Mouse (Mus musculus): ENCODE measurements around the gene Wasf2. TPM values are rescaled to one million over a fixed set of nuclear protein-coding genes. Genes with fewer than 3 reads are reported as not detected.

Gene Wasf2
- polyA plus RNA-seq, 1 experiment from 2014 or later = 31.8 TPM

DNA sequence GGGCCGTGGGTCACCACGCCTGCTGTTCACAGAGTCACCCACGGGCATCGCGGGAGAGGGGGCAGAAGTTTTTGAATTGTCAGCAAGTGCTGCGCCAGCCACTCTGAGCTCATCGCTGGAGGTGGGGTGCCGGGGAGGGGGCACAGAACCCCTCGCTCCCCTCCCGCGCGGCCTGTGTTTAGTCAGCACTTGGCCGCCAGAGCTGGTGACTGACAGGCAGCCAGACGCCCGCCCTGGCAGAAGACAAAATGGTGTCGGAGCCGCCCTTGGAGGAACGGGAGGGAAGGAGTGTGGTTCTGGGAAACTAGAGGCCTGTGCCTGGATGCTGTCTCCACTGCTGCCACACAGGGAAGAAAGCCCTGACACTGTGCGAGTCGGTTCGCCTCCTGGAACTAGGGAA is 70.0 kb downstream of the Wasf2 start:
- H3K4me3 ChIP-seq = no peak overlapping the region
- H3K27me3 ChIP-seq = no peaks in the 10 kb centered on the region
- H3K4me2 ChIP-seq (replicated peaks) = peak overlapping the region; percentile 16; the same call in 1 of the 2 replicates
- H3K4me1 ChIP-seq = peaks cover 63% of the 10 kb centered on the region
- H3K27ac ChIP-seq (replicated peaks) = peak overlapping the region; percentile 83
- H3K9me3 ChIP-seq = no peaks in the 10 kb centered on the region
- H3K36me3 ChIP-seq = peaks cover 9% of the 10 kb centered on the region
- no peak overlapping the region for H3K9ac ChIP-seq (replicated peaks)
- WGBS = 27% methylated on average over 21 of the region's 21 CpGs
- ATAC-seq (replicated peaks) = peak; percentile 30

GRCm38 (mm10) chr4:133201006-133201771 is 70.9 kb downstream of the Wasf2 start:
- no peak; the same call in 1 of the 2 replicates for ATAC-seq (replicated peaks)
- H3K4me3 ChIP-seq = no peak overlapping the region
- H3K4me1 ChIP-seq = peaks cover 61% of the 10 kb centered on the region

GRCm38 (mm10) chr4:133202254-133202653 is 71.9 kb downstream of the Wasf2 start:
- no peaks in the 10 kb centered on the region for H3K9me3 ChIP-seq
- 95% methylated on average over 3 of the region's 3 CpGs for WGBS
- peaks cover 51% of the 10 kb centered on the region for H3K4me1 ChIP-seq
- no peak overlapping the region for H3K9ac ChIP-seq (replicated peaks)
- no peak overlapping the region for H3K4me3 ChIP-seq
- no peak overlapping the region for H3K27ac ChIP-seq (replicated peaks)
- no peaks in the 10 kb centered on the region for H3K36me3 ChIP-seq
- no peaks in the 10 kb centered on the region for H3K27me3 ChIP-seq
- ATAC-seq (replicated peaks) = no peak
- H3K4me2 ChIP-seq (replicated peaks) = no peak overlapping the region

More at GRCm38 (mm10) chr4:133201006-133201771, 70.9 kb downstream of the Wasf2 start:
- 61% methylated on average over 8 of the region's 8 CpGs for WGBS
- no peaks in the 10 kb centered on the region for H3K27me3 ChIP-seq
- peaks cover under 1% of the 10 kb centered on the region; the same call in 1 of the 2 replicates for H3K36me3 ChIP-seq
- H3K9me3 ChIP-seq = no peaks in the 10 kb centered on the region
- H3K9ac ChIP-seq (replicated peaks) = no peak overlapping the region
- H3K27ac ChIP-seq (replicated peaks) = peak overlapping the region; percentile 83
- no peak overlapping the region for H3K4me2 ChIP-seq (replicated peaks)

GRCm38 (mm10) chr4:133203591-133203990 is 73.3 kb downstream of the Wasf2 start:
- ATAC-seq (replicated peaks) = no peak
- H3K4me2 ChIP-seq (replicated peaks) = no peak overlapping the region
- no peak overlapping the region for H3K27ac ChIP-seq (replicated peaks)
- H3K9me3 ChIP-seq = no peaks in the 10 kb centered on the region
- H3K9ac ChIP-seq (replicated peaks) = no peak overlapping the region
- H3K4me3 ChIP-seq = no peak overlapping the region
- no peaks in the 10 kb centered on the region for H3K27me3 ChIP-seq
- H3K4me1 ChIP-seq = peaks cover 37% of the 10 kb centered on the region
- no peaks in the 10 kb centered on the region for H3K36me3 ChIP-seq
- WGBS = 56% methylated on average over 3 of the region's 3 CpGs

DNA sequence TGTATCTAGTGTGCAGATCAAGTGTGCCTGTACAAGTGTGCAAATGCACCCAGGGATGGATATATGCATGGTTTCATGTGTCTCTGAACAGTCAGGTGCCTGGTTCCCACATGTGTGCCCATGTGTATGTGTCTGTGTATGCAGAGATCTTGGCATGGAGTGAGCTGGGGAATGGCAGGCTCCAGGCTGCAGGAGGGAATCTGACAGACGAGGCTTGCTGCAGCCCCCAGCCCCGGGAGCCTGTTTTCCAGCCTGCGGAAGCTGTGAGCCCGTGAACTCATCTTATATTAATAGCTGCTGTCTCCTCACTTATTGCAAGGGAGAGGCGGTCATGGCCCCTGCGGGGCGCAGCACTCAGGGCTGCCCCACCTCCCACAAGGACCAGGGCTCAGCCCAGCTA is 74.1 kb downstream of the Wasf2 start:
- 57% methylated on average over 7 of the region's 7 CpGs for WGBS
- peaks cover 30% of the 10 kb centered on the region for H3K4me1 ChIP-seq
- ATAC-seq (replicated peaks) = no peak
- H3K36me3 ChIP-seq = no peaks in the 10 kb centered on the region
- H3K4me3 ChIP-seq = no peak overlapping the region
- no peaks in the 10 kb centered on the region for H3K9me3 ChIP-seq
- no peak overlapping the region for H3K4me2 ChIP-seq (replicated peaks)
- peak overlapping the region; percentile 78 for H3K27ac ChIP-seq (replicated peaks)
- no peaks in the 10 kb centered on the region for H3K27me3 ChIP-seq
- H3K9ac ChIP-seq (replicated peaks) = no peak overlapping the region

- Histone ChIP-seq H3K27me3 (peaks cover 16% of the 10 kb centered on the region; the same call in 1 of the 2 replicates), H3K9ac (replicated peaks) (no peak overlapping the region), H3K27ac (replicated peaks) (no peak overlapping the region), H3K4me3 (no peak overlapping the region), H3K4me2 (replicated peaks) (no peak overlapping the region), H3K36me3 (no peaks in the 10 kb centered on the region), H3K9me3 (no peaks in the 10 kb centered on the region), H3K4me1 (peaks cover 25% of the 10 kb centered on the region)
- no peak; the same call in 1 of the 2 replicates for ATAC-seq (replicated peaks)
- 5% methylated on average over 11 of the region's 11 CpGs for WGBS
Measured at GRCm38 (mm10) chr4:133209366-133209765, 79.1 kb downstream of the Wasf2 start.

- Histone ChIP-seq H3K27ac (replicated peaks) (no peak overlapping the region), H3K4me2 (replicated peaks) (no peak overlapping the region), H3K36me3 (no peaks in the 10 kb centered on the region), H3K27me3 (peaks cover 18% of the 10 kb centered on the region; the same call in 1 of the 2 replicates), H3K9ac (replicated peaks) (no peak overlapping the region), H3K9me3 (no peaks in the 10 kb centered on the region), H3K4me3 (no peak overlapping the region), H3K4me1 (peaks cover 17% of the 10 kb centered on the region)
- no peak for ATAC-seq (replicated peaks)
- WGBS = 93% methylated on average over 24 of the region's 24 CpGs
Measured at GRCm38 (mm10) chr4:133210023-133210787, 79.9 kb downstream of the Wasf2 start.

DNA sequence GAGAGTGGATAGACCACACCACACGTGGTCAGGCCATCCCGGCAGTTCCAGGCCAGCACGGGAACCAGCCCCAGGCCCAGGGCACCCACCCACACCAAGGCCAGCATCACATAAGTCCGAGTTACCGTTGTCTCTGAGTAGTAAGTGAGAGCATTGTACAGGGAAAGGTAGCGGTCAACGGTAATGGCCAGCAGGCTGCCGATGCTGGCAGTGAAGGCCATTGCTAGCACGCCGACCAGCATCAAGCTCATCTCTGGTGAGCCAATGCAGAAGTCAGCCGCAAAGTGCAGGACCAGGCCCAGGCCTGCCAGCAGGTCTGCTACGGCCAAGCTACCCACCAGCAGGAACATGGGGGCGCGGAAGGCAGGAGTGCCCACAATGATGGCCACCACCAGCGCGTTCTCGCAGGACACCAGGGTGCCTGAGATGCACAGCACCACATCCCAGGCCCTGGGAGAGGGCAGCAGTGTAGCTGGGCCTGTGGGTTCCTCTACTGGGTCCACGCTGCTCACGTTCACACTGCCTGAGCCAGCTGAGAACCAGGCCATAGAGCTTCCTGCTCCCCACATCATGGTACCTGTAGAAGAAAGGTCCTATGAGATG is 80.6 kb downstream of the Wasf2 start:
- peaks cover 20% of the 10 kb centered on the region; the same call in 1 of the 2 replicates for H3K27me3 ChIP-seq
- no peaks in the 10 kb centered on the region for H3K9me3 ChIP-seq
- no peak overlapping the region for H3K4me3 ChIP-seq
- no peak for ATAC-seq (replicated peaks)
- peaks cover 17% of the 10 kb centered on the region for H3K4me1 ChIP-seq
- H3K9ac ChIP-seq (replicated peaks) = no peak overlapping the region
- no peaks in the 10 kb centered on the region for H3K36me3 ChIP-seq
- 88% methylated on average over 19 of the region's 19 CpGs for WGBS
- no peak overlapping the region for H3K27ac ChIP-seq (replicated peaks)
- no peak overlapping the region for H3K4me2 ChIP-seq (replicated peaks)

GRCm38 (mm10) chr4:133211751-133212561 is 81.7 kb downstream of the Wasf2 start, which contains the start of the genes Cd164l2 and Gpr3:
TSS of gene Cd164l2 (plus strand) at chr4:133212131.
TSS of gene Gpr3 (minus strand) at chr4:133212536.
- peak within 1 kb of the TSS; percentile 62 for H3K9ac ChIP-seq (replicated peaks)
- peak; percentile 71 for ATAC-seq (replicated peaks)
- H3K4me1 ChIP-seq = peaks cover 17% of the 10 kb centered on the region
- 1% methylated on average over 52 of the region's 52 CpGs for WGBS
- peak within 1 kb of the TSS; percentile 51 for H3K4me3 ChIP-seq
- H3K9me3 ChIP-seq = no peaks in the 10 kb centered on the region
- peaks cover 20% of the 10 kb centered on the region; the same call in 1 of the 2 replicates for H3K27me3 ChIP-seq
- H3K27ac ChIP-seq (replicated peaks) = no peak within 1 kb of the TSS
- H3K4me2 ChIP-seq (replicated peaks) = peak within 1 kb of the TSS; percentile 99
- no peaks in the 10 kb centered on the region for H3K36me3 ChIP-seq

DNA sequence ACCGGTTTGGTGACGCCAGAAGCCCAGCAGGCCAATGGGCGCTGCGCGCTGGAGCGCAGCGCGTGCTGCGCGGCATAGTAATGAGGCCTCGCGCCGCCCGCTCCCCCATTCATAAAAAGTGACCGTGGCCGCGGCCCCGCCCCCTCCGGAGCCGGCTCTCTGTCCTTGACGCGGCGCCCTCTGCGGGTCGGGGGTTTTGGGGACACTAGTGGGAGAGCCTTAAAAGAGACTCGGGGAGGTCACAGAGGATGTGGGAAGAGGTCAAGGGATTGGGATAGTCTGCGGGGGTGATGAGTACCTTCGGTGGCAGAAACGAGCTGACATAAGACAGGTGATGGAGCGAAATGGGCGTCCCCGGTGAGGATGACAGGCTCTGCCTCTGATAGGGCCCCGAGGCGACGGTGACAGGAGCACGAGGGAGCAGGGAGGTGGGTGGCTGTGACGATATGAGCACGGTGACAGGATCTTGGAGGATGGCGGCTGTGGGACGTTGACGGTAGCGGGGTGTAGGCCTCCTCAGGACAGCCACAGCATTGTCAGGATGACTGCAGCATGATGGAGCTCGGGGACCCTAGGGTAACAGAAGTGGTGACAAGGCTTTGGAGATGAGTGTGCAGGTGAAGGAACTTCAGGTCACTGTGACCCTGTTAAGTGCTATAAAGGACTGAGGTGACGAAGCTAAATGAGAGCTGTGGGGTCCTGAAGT is 82.4 kb downstream of the Wasf2 start:
- no peaks in the 10 kb centered on the region for H3K9me3 ChIP-seq
- H3K27ac ChIP-seq (replicated peaks) = no peak overlapping the region
- peak overlapping the region; percentile 51 for H3K4me3 ChIP-seq
- peak overlapping the region; percentile 99 for H3K4me2 ChIP-seq (replicated peaks)
- H3K4me1 ChIP-seq = peaks cover 17% of the 10 kb centered on the region
- 1% methylated on average over 38 of the region's 44 CpGs for WGBS
- H3K9ac ChIP-seq (replicated peaks) = peak overlapping the region; percentile 62
- peaks cover 20% of the 10 kb centered on the region; the same call in 1 of the 2 replicates for H3K27me3 ChIP-seq
- no peaks in the 10 kb centered on the region for H3K36me3 ChIP-seq
- peak; percentile 88 for ATAC-seq (replicated peaks)

GRCm38 (mm10) chr4:133213268-133213590 is 82.9 kb downstream of the Wasf2 start:
- H3K27ac ChIP-seq (replicated peaks) = no peak overlapping the region
- H3K9me3 ChIP-seq = no peaks in the 10 kb centered on the region
- no peaks in the 10 kb centered on the region for H3K36me3 ChIP-seq
- peak overlapping the region; percentile 51 for H3K4me3 ChIP-seq
- peak overlapping the region; percentile 99 for H3K4me2 ChIP-seq (replicated peaks)
- H3K9ac ChIP-seq (replicated peaks) = no peak overlapping the region; the same call in 1 of the 2 replicates
- H3K4me1 ChIP-seq = peaks cover 17% of the 10 kb centered on the region
- 0% methylated on average over 9 of the region's 9 CpGs for WGBS
- H3K27me3 ChIP-seq = peaks cover 20% of the 10 kb centered on the region; the same call in 1 of the 2 replicates
- ATAC-seq (replicated peaks) = no peak

Measured in forebrain, embryonic 15.5 days (tissue).